Mouse (Mus musculus): Measurements from ENCODE around the gene Atg16l1. TPM values are rescaled to one million over a fixed set of nuclear protein-coding genes. Genes with fewer than 3 reads are reported as not detected.

Gene Atg16l1
- polyA plus RNA-seq, 1 experiment from 2014 or later = 12.8 TPM

GRCm38 (mm10) chr1:87803576-87803975, 47.9 kb downstream of the Atg16l1 start, which contains the start of gene Sag:
Sag (plus strand) TSS chr1:87803680.
- 68% methylated on average over 6 of the region's 6 CpGs for WGBS
- no peaks in the 10 kb centered on the region for H3K9me3 ChIP-seq (ENCODE audit: control insufficient read depth)
- H3K27me3 ChIP-seq (replicated peaks; ENCODE audit: control insufficient read depth, insufficient read depth, low read length) = no peaks in the 10 kb centered on the region
- no peak within 1 kb of the TSS for H3K9ac ChIP-seq (ENCODE audit: low read depth, low read length)
- TF ChIP-seq CTCF (IDR thresholded peaks at IDR 0.05; ENCODE audit: low read depth) = no peak
- H3K4me1 ChIP-seq (replicated peaks; ENCODE audit: control insufficient read depth, insufficient read depth, low read length) = no peaks in the 10 kb centered on the region
- H3K4me2 ChIP-seq (replicated peaks; ENCODE audit: low read depth) = no peak within 1 kb of the TSS
- ATAC-seq = no peak
- no peak within 1 kb of the TSS for H3K27ac ChIP-seq (ENCODE audit: low read depth, low read length)
- H3K4me3 ChIP-seq (ENCODE audit: low read depth, low read length) = no peak within 1 kb of the TSS
- H3K36me3 ChIP-seq (ENCODE audit: control insufficient read depth, insufficient read depth) = no peaks in the 10 kb centered on the region

GRCm38 (mm10) chr1:87807751-87808150, 52.1 kb downstream of the Atg16l1 start:
- ATAC-seq = no peak
- Histone ChIP-seq H3K9me3 (ENCODE audit: control insufficient read depth) (no peaks in the 10 kb centered on the region), H3K4me1 (replicated peaks; ENCODE audit: control insufficient read depth, insufficient read depth, low read length) (no peaks in the 10 kb centered on the region), H3K9ac (ENCODE audit: low read depth, low read length) (no peak overlapping the region), H3K27ac (ENCODE audit: low read depth, low read length) (no peak overlapping the region), H3K4me2 (replicated peaks; ENCODE audit: low read depth) (no peak overlapping the region), H3K4me3 (ENCODE audit: low read depth, low read length) (no peak overlapping the region), H3K27me3 (replicated peaks; ENCODE audit: control insufficient read depth, insufficient read depth, low read length) (no peaks in the 10 kb centered on the region), H3K36me3 (ENCODE audit: control insufficient read depth, insufficient read depth) (no peaks in the 10 kb centered on the region)
- WGBS = 90% methylated on average over 1 of the region's 1 CpGs
- no peak for TF ChIP-seq CTCF (IDR thresholded peaks at IDR 0.05; ENCODE audit: low read depth)

GRCm38 (mm10) chr1:87811391-87811790, 55.7 kb downstream of the Atg16l1 start:
- Histone ChIP-seq H3K9ac (ENCODE audit: low read depth, low read length) (no peak overlapping the region), H3K27ac (ENCODE audit: low read depth, low read length) (no peak overlapping the region), H3K36me3 (ENCODE audit: control insufficient read depth, insufficient read depth) (no peaks in the 10 kb centered on the region), H3K4me3 (ENCODE audit: low read depth, low read length) (no peak overlapping the region), H3K9me3 (ENCODE audit: control insufficient read depth) (no peaks in the 10 kb centered on the region), H3K4me2 (replicated peaks; ENCODE audit: low read depth) (no peak overlapping the region), H3K27me3 (replicated peaks; ENCODE audit: control insufficient read depth, insufficient read depth, low read length) (no peaks in the 10 kb centered on the region), H3K4me1 (replicated peaks; ENCODE audit: control insufficient read depth, insufficient read depth, low read length) (no peaks in the 10 kb centered on the region)
- no peak for ATAC-seq
- TF ChIP-seq CTCF (IDR thresholded peaks at IDR 0.05; ENCODE audit: low read depth) = no peak
- WGBS = 81% methylated on average over 7 of the region's 7 CpGs

GRCm38 (mm10) chr1:87812061-87812460, 56.4 kb downstream of the Atg16l1 start:
- H3K4me2 ChIP-seq (replicated peaks; ENCODE audit: low read depth) = no peak overlapping the region
- ATAC-seq = no peak
- no peaks in the 10 kb centered on the region for H3K4me1 ChIP-seq (replicated peaks; ENCODE audit: control insufficient read depth, insufficient read depth, low read length)
- WGBS = 43% methylated on average over 10 of the region's 10 CpGs
- H3K27me3 ChIP-seq (replicated peaks; ENCODE audit: control insufficient read depth, insufficient read depth, low read length) = no peaks in the 10 kb centered on the region
- H3K4me3 ChIP-seq (ENCODE audit: low read depth, low read length) = no peak overlapping the region
- H3K9ac ChIP-seq (ENCODE audit: low read depth, low read length) = no peak overlapping the region
- no peaks in the 10 kb centered on the region for H3K9me3 ChIP-seq (ENCODE audit: control insufficient read depth)
- H3K36me3 ChIP-seq (ENCODE audit: control insufficient read depth, insufficient read depth) = no peaks in the 10 kb centered on the region
- no peak for TF ChIP-seq CTCF (IDR thresholded peaks at IDR 0.05; ENCODE audit: low read depth)
- H3K27ac ChIP-seq (ENCODE audit: low read depth, low read length) = no peak overlapping the region

GRCm38 (mm10) chr1:87813155-87813554, 57.5 kb downstream of the Atg16l1 start:
- WGBS = 77% methylated on average over 6 of the region's 6 CpGs
- no peak overlapping the region for H3K27ac ChIP-seq (ENCODE audit: low read depth, low read length)
- no peak overlapping the region for H3K4me2 ChIP-seq (replicated peaks; ENCODE audit: low read depth)
- no peaks in the 10 kb centered on the region for H3K36me3 ChIP-seq (ENCODE audit: control insufficient read depth, insufficient read depth)
- H3K9me3 ChIP-seq (ENCODE audit: control insufficient read depth) = no peaks in the 10 kb centered on the region
- TF ChIP-seq CTCF (IDR thresholded peaks at IDR 0.05; ENCODE audit: low read depth) = no peak
- no peak overlapping the region for H3K4me3 ChIP-seq (ENCODE audit: low read depth, low read length)
- no peaks in the 10 kb centered on the region for H3K27me3 ChIP-seq (replicated peaks; ENCODE audit: control insufficient read depth, insufficient read depth, low read length)
- H3K4me1 ChIP-seq (replicated peaks; ENCODE audit: control insufficient read depth, insufficient read depth, low read length) = no peaks in the 10 kb centered on the region
- no peak overlapping the region for H3K9ac ChIP-seq (ENCODE audit: low read depth, low read length)
- ATAC-seq = no peak

- H3K27ac ChIP-seq (ENCODE audit: low read depth, low read length) = no peak overlapping the region
- no peaks in the 10 kb centered on the region for H3K27me3 ChIP-seq (replicated peaks; ENCODE audit: control insufficient read depth, insufficient read depth, low read length)
- H3K36me3 ChIP-seq (ENCODE audit: control insufficient read depth, insufficient read depth) = no peaks in the 10 kb centered on the region
- H3K4me2 ChIP-seq (replicated peaks; ENCODE audit: low read depth) = no peak overlapping the region
- no peak overlapping the region for H3K9ac ChIP-seq (ENCODE audit: low read depth, low read length)
- H3K4me1 ChIP-seq (replicated peaks; ENCODE audit: control insufficient read depth, insufficient read depth, low read length) = no peaks in the 10 kb centered on the region
- H3K4me3 ChIP-seq (ENCODE audit: low read depth, low read length) = no peak overlapping the region
- no peak for TF ChIP-seq CTCF (IDR thresholded peaks at IDR 0.05; ENCODE audit: low read depth)
- WGBS = 66% methylated on average over 7 of the region's 7 CpGs
- H3K9me3 ChIP-seq (ENCODE audit: control insufficient read depth) = no peaks in the 10 kb centered on the region
- ATAC-seq = no peak
These were observed 58.0 kb downstream of the Atg16l1 start for GRCm38 (mm10) chr1:87813681-87814080.

- 90% methylated on average over 10 of the region's 10 CpGs for WGBS
- no peak for ATAC-seq
These were observed 68.8 kb downstream of the Atg16l1 start for GRCm38 (mm10) chr1:87824420-87824995.

More at GRCm38 (mm10) chr1:87824420-87824995, 68.8 kb downstream of the Atg16l1 start:
- no peak for TF ChIP-seq CTCF (IDR thresholded peaks at IDR 0.05; ENCODE audit: low read depth)
- no peak overlapping the region for H3K27ac ChIP-seq (ENCODE audit: low read depth, low read length)
- no peaks in the 10 kb centered on the region for H3K36me3 ChIP-seq (ENCODE audit: control insufficient read depth, insufficient read depth)
- H3K4me3 ChIP-seq (ENCODE audit: low read depth, low read length) = no peak overlapping the region
- no peaks in the 10 kb centered on the region for H3K4me1 ChIP-seq (replicated peaks; ENCODE audit: control insufficient read depth, insufficient read depth, low read length)
- no peak overlapping the region for H3K4me2 ChIP-seq (replicated peaks; ENCODE audit: low read depth)
- H3K9ac ChIP-seq (ENCODE audit: low read depth, low read length) = no peak overlapping the region
- H3K9me3 ChIP-seq (ENCODE audit: control insufficient read depth) = no peaks in the 10 kb centered on the region
- no peaks in the 10 kb centered on the region for H3K27me3 ChIP-seq (replicated peaks; ENCODE audit: control insufficient read depth, insufficient read depth, low read length)

Measured in intestine, postnatal 0 days (tissue).